12 mouse cellular contexts compared by ENCODE assay signal in genomic region chr5:115333626-115334025, GRCm38 (mm10). TPM values are rescaled to one million over a fixed set of nuclear protein-coding genes. Genes with fewer than 3 reads are reported as not detected.
DNase-seq lines count a peak whose midpoint lies in the region; ATAC-seq lines count a peak whose summit lies in the region.
"Had no signal": no experiment of that assay in that cellular context is flagged by ENCODE, and none has a peak within 500 bp of the region (broad histone marks: within the 10 kb centered on the region; RNA-seq: fewer than 3 reads in every experiment).

No protein-coding gene starts in this region.

- H3K36me3 ChIP-seq in heart, embryonic 15.5 days = peaks cover 60% of the 10 kb centered on the region
- H3K36me3 ChIP-seq in liver, embryonic 16.5 days (ENCODE audit: control insufficient read depth, insufficient read depth) = peaks cover 55% of the 10 kb centered on the region

- WGBS in heart, embryonic 15.5 days = 48% methylated on average over 3 of the region's 3 CpGs
- WGBS in liver, embryonic 16.5 days (ENCODE audit: insufficient replicate concordance) = 11% methylated on average over 3 of the region's 3 CpGs

- no peaks in the 10 kb centered on the region for H3K27me3 ChIP-seq in heart, embryonic 15.5 days
- no peaks in the 10 kb centered on the region for H3K27me3 ChIP-seq in liver, embryonic 16.5 days (ENCODE audit: control insufficient read depth, insufficient read depth, low read depth, low read length)
- H3K27me3 ChIP-seq: hindbrain, embryonic 12.5 days had no signal

- 0 out of 2 replicates have a peak, but pooled peaks have one; percentile 19 for ATAC-seq in heart, embryonic 15.5 days (replicated peaks; ENCODE audit: insufficient number of reproducible peaks, insufficient read depth, low FRiP score, low read depth)
- ATAC-seq in liver, embryonic 16.5 days (ENCODE audit: low read depth) = peak; percentile 97

- no peak for DNase-seq in heart, postnatal 36 days
- peak; percentile 53 for DNase-seq in A20 (ENCODE audit: low read depth, low spot score)
- DNase-seq in brain, adult 2 months (ENCODE audit: low read depth, low spot score) = peak; percentile 14
- DNase-seq in gastrocnemius, postnatal 10 days = no peak
- no peak for DNase-seq in adrenal gland, adult (ENCODE audit: inconsistent age in 2 of 2, low spot score in 1 of 2)
- DNase-seq in cerebellum, adult 11 months = no peak
- DNase-seq: cerebellum, postnatal 25 days; spleen, adult 18-20 months had no signal

- H3K9me3 ChIP-seq in heart, embryonic 15.5 days (replicated peaks) = no peaks in the 10 kb centered on the region
- H3K9me3 ChIP-seq in liver, embryonic 16.5 days (replicated peaks; ENCODE audit: control insufficient read depth, low read length) = no peaks in the 10 kb centered on the region
- H3K9me3 ChIP-seq: hindbrain, embryonic 12.5 days had no signal

- no peak overlapping the region for H3K4me3 ChIP-seq in heart, embryonic 15.5 days
- no peak overlapping the region; the same call in 1 of the 2 replicates for H3K4me3 ChIP-seq in liver, embryonic 16.5 days (ENCODE audit: low read depth, low read length)
- H3K4me3 ChIP-seq: hindbrain, embryonic 12.5 days had no signal

- no peak overlapping the region for H3K9ac ChIP-seq in heart, embryonic 15.5 days
- peak overlapping the region; percentile 4; the same call in 1 of the 2 replicates for H3K9ac ChIP-seq in liver, embryonic 16.5 days (ENCODE audit: low read depth, low read length)
- H3K9ac ChIP-seq: hindbrain, embryonic 12.5 days had no signal

- H3K4me1 ChIP-seq in heart, embryonic 15.5 days (replicated peaks) = peaks cover 29% of the 10 kb centered on the region
- H3K4me1 ChIP-seq in liver, embryonic 16.5 days (ENCODE audit: control insufficient read depth, low read depth, low read length) = peaks cover 49% of the 10 kb centered on the region

- H3K4me2 ChIP-seq in heart, embryonic 15.5 days = no peak overlapping the region
- peak overlapping the region; percentile 50 for H3K4me2 ChIP-seq in liver, embryonic 16.5 days (ENCODE audit: low read depth, low read length)
- H3K4me2 ChIP-seq: hindbrain, embryonic 12.5 days had no signal

- intact Hi-C loops in heart, postnatal 36 days (cut with DNase I) = no loop called here

- H3K27ac ChIP-seq in heart, embryonic 15.5 days = peak overlapping the region; percentile 31
- peak overlapping the region; percentile 76 for H3K27ac ChIP-seq in liver, embryonic 16.5 days (ENCODE audit: low read length)
- H3K27ac ChIP-seq: hindbrain, embryonic 12.5 days; kidney, postnatal 0 days had no signal

RNA-seq across cellular contexts. Expression of gene Srsf9, which starts 6.6 kb away (rescaled TPM):
- polyA plus RNA-seq in heart, embryonic 15.5 days (2015; fragmentation: Nextera tagmentation; extraction: Ambion mirVana) = 99.0 and 118 TPM in 2 replicates
- total RNA-seq in heart, postnatal 36 days (2021) = 10 to 100 TPM; 16.0 to 18.1 TPM
- polyA plus RNA-seq in liver, embryonic 16.5 days (2015; fragmentation: Nextera tagmentation; extraction: Ambion mirVana) = 59.2 and 64.0 TPM in 2 replicates
- 10 to 100 TPM; 21.3 to 24.1 TPM for total RNA-seq in gastrocnemius, postnatal 10 days (2021)

RNA-seq across cellular contexts. Expression of gene Gatc, which starts 7.4 kb away (rescaled TPM):
- polyA plus RNA-seq in heart, embryonic 15.5 days (2015; fragmentation: Nextera tagmentation; extraction: Ambion mirVana) = 21.5 and 23.7 TPM in 2 replicates
- 10 to 100 TPM; 17.6 to 18.6 TPM for total RNA-seq in heart, postnatal 36 days (2021)
- 10.1 and 13.4 TPM in 2 replicates for polyA plus RNA-seq in liver, embryonic 16.5 days (2015; fragmentation: Nextera tagmentation; extraction: Ambion mirVana)
- 10 to 100 TPM; 19.7 to 21.2 TPM for total RNA-seq in gastrocnemius, postnatal 10 days (2021)

RNA-seq across cellular contexts. Expression of gene Triap1, which starts 7.4 kb away (rescaled TPM):
- 35.2 and 39.2 TPM in 2 replicates for polyA plus RNA-seq in heart, embryonic 15.5 days (2015; fragmentation: Nextera tagmentation; extraction: Ambion mirVana)
- total RNA-seq in heart, postnatal 36 days (2021) = 10 to 100 TPM; 22.8 to 27.6 TPM
- polyA plus RNA-seq in liver, embryonic 16.5 days (2015; fragmentation: Nextera tagmentation; extraction: Ambion mirVana) = 24.5 and 26.2 TPM in 2 replicates
- total RNA-seq in gastrocnemius, postnatal 10 days (2021) = 10 to 100 TPM; 15.8 to 15.9 TPM

RNA-seq across cellular contexts. Expression of gene Cox6a1, which starts 15.2 kb away (rescaled TPM):
- 1,326 and 1,479 TPM in 2 replicates for polyA plus RNA-seq in heart, embryonic 15.5 days (2015; fragmentation: Nextera tagmentation; extraction: Ambion mirVana)
- total RNA-seq in heart, postnatal 36 days (2021) = 100 to 1,000 TPM; 253 to 261 TPM
- 674 and 679 TPM in 2 replicates for polyA plus RNA-seq in liver, embryonic 16.5 days (2015; fragmentation: Nextera tagmentation; extraction: Ambion mirVana)
- total RNA-seq in gastrocnemius, postnatal 10 days (2021) = 100 to 1,000 TPM; 164 to 166 TPM

RNA-seq across cellular contexts. Expression of gene Dynll1, which starts 32.8 kb away (rescaled TPM):
- 1,079 and 1,146 TPM in 2 replicates for polyA plus RNA-seq in heart, embryonic 15.5 days (2015; fragmentation: Nextera tagmentation; extraction: Ambion mirVana)
- total RNA-seq in heart, postnatal 36 days (2021) = 10 to 100 TPM; 71.9 to 88.5 TPM
- 470 and 491 TPM in 2 replicates for polyA plus RNA-seq in liver, embryonic 16.5 days (2015; fragmentation: Nextera tagmentation; extraction: Ambion mirVana)
- total RNA-seq in gastrocnemius, postnatal 10 days (2021) = 100 to 1,000 TPM; 134 to 168 TPM

Comparison
In these comparisons a context has a peak if more than half of its experiments do, and no peak if none do; other contexts are left out.
1. DNase-seq: peak in A20 (single experiment) and brain, adult 2 months (single experiment); none in heart, postnatal 36 days (0 of 2), gastrocnemius, postnatal 10 days (single experiment), adrenal gland, adult (0 of 2) and cerebellum, adult 11 months (single experiment).